Mouse (Mus musculus) naive thymus-derived CD4-positive, alpha-beta T cell, adult 2 months (primary cell): Measurements from ENCODE around the gene Chd4.

Source experiments
- DNase-seq: peaks from one replicate; pipeline ENCODE4 v3.0.0-alpha.2; 2011; ENCODE audit warnings: low read depth

Chd4 gene

DNA sequence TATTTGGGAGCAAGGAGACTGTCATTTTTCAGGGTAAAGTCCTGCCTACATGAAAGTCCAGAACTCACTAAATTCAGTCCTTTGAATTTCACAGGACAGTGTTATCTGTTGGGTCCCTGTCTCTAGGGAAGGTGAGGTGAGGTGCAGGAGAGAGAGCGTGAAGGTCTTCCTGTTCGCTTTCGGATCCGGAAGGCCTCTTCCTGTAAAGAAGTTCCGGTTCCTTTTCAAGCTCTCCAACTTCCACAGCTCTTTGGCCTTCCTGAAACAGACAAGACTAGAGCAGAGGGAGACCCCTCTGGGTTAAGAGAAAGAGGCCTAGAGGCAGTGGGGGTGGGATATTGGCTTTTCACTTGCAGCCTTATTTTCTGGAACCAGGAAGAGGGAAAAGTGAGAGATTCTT lies 3.4 kb upstream of the Chd4 start:
- peak; percentile 55 for DNase-seq

DNA sequence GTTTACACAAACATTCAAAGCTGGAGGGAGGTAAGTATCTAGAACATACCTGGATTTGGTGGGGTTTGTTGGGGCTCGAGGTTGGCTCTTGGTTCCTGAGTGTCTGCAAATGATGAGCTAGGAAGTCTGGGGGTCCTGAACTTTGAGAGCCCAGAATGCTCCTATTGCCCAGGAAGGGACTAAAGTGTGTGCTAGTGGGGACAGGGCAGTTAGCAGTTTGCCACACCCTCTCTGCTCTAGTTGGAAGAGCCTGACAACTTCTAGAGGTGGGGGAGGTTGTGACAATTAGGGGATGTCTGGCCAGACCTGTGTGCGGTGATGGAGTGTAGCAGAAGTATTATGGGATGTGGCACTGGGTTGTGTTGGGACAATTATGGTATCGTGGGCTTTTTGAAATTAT lies 938 bp upstream of the Chd4 start:
- DNase-seq, result peak; percentile 42

DNA sequence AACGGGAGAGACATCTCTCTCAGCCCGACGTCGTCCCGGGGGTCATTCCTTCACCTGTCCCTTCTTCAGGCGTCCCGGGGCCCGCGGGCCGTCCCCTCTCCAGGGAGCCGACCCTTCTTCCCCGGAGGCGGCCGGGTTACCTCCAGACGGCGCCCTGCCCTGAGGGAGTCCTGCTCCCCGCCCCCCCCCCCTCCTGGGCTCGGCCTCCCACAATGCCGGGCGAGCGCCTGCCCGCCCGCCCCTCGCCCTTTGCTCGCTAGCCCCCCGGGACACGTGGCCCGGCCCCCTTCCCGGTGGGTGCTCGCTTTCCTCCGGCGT lies 457 bp downstream of the Chd4 start:
- no peak for DNase-seq

DNA sequence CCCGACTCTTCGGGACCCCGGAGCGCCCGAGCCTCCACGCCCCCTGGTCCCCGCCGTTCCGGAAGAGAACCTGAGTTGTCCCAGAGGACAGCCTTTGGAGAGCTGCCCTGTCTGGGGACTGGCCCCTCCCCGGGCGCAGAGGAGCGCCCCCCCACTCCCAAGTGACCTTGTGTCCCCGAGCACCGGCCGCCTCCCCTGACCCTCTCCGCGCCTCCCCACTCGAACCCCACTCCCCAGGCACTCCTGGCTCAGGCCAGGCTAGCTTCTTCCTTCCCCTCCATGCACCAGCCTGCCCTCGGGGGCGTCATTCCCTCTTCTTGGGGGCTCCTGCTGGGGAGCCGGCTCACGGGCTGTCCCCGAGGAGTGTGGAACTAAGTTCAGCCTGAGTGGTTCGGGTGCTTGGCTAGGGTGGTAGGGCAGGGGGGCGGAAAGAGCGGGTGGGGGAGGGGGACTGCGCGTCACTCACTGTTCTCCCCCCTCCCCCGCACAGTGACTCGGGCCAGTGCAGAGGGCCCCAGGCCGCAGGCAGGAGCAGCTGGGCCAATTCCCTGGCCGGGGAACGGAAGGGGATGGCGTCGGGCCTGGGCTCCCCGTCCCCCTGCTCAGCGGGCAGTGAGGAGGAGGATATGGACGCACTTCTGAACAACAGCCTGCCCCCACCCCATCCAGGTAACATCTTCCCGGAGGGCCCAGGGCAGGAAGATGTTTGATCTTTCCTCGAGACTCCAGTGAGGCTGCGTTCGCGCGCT lies 990 bp downstream of the Chd4 start:
- peak; percentile 62 for DNase-seq

DNA sequence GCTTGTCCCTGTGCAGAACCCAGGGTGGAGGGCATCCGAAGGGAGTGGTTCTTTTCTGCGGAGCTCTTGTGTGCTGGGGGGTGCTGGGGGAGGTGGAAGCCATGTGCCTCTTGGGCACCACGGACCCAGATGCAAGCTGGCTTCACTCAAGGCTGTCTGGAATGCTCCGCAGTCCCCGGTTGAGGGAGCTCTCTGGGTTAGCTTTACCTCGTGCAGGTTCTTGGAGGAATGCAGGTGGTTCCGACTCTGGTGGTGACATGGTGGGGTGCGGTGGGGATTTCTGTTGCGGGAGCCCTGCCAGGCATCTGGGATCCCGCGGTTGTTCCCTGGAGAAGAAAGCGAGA lies 1.5 kb downstream of the Chd4 start:
- no peak for DNase-seq

DNA sequence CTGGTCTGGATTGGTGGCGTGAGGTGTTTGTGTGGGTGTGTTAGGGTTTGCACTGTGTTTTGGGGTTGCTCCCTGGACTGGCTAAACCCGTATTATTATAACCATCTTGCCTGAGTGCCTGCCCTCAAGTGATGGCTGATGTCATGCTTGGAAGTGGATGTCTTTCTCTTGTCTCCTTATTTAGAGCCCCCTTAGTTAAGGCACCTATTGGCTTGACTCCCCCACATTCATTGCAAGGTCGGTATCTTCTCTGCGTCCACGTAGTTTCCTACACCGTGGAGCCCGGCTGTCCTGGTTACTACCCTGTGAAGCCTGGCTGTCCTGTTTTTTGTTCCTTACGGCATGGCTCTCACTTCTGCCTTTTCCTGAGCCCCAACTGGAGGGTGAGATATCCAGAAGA lies 2.2 kb downstream of the Chd4 start:
- no peak for DNase-seq

DNA sequence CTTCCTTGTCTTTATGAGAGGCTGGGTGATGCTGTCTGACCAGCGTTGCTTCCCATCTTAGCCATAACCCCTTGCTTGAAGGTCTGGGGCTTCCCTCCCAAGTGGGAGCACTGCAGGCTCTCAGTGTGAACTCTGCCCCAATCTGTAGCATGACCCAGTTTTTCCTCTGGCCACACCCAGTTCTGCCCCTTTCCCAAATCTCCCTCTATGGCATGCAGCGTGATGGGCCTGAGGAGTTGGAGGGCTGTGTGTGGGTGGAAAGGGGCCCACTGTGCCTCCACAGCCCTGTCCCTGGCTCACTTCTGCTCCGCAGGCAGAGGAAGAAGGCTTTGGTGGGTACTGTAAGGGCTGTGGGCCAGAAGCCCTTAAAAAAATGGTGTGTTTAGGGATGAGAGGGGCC lies 2.7 kb downstream of the Chd4 start:
- DNase-seq, result no peak

DNA sequence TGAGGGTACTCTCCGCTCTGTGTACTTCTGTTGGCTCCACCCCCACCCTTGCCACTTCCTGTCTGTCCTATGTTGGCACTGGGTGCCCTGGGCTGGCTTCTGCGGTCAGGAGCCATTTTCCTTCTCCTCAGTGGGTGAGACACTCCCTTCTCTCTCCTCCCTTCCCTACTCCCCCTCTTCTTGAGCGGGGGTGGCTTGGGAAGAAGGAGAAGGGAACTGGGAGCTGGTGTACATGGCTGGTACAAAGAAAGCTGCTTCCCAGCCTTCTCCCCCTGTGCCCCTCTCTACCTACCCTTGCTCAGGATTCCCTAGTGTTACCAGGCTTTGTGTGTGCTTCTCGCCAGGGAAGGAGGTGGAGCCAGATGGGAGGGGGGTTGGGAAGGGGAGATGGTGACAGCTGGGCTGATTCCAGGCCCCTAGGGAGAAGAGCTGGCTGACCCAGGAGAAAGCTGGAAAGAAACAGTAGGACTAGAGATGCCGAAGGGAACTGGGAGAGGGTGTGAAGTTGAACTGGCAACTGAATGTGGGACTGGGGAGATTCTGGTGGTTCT lies 3.7 kb downstream of the Chd4 start:
- peak; percentile 79 for DNase-seq

DNA sequence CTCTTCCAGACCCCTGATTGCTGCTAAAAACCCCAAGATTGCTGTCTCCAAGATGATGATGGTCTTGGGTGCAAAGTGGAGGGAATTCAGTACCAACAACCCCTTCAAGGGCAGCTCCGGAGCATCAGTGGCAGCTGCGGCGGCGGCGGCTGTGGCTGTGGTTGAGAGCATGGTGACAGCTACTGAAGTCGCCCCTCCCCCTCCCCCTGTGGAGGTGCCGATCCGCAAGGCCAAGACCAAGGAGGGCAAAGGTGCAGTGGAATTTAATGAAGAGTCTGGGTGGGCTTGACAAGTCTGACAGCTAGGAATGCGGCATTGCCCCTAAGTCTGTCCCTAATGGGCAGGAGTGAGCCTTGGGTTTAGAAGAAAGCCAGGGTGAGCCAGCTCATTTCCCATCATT lies 5.7 kb downstream of the Chd4 start:
- DNase-seq, result no peak

DNA sequence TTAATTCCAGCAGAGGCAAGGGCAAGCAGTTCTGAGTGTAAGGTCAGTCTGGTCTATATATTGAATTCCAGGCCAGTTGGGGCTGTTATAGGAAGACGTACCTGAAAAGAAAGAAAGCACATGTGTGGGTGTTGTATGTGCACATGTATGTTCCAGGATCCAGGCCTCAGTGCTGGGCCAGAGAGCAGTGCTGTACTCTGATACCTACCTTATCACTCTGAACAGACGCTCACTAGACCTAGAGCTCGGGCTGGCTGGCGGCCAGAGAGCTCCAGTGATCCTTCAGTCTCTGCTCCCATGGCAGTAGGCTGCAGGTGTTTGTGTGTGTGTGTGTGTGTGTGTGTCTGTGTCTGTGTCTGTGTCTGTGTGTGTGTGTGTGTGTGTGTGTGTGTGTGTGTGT lies 8.4 kb downstream of the Chd4 start:
- DNase-seq, result no peak

DNA sequence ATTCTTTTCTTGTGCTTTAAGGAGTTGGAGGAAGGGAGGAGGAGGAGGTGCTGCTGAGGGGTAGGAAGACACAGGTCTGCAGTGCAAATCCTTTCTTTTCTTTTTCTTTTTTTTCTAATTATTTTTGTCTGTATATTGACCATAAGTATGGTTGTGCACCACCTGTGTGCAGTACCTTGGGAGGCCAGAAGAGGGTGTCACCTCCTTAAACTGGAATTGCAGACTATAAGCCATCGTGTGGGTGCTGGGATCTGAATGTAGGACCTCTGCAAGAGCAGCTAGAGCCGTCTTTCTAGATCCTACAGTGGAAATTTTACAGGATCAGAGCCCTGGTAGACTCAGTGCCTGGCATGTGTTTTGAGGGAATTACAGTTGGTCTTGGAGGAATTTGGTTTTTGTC lies 11.9 kb downstream of the Chd4 start:
- DNase-seq, result no peak

DNA sequence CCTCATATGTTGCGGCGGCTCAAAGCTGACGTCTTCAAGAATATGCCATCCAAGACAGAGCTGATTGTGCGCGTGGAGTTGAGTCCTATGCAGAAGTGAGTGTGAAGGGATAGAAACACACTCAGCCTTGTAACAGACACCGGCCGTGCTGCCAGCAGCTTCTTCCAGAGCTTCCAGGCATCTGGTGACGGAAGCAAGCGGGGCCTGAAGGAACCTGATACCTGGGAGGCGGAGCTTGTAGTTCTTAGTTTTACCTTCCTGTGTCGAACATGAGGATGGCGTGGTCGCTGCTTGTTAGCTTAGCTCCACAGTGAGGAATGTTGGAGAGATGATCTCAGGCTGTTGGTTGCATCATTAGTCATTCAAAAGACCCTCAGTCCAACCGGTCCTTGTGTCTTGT lies 13.6 kb downstream of the Chd4 start:
- DNase-seq, result no peak

DNA sequence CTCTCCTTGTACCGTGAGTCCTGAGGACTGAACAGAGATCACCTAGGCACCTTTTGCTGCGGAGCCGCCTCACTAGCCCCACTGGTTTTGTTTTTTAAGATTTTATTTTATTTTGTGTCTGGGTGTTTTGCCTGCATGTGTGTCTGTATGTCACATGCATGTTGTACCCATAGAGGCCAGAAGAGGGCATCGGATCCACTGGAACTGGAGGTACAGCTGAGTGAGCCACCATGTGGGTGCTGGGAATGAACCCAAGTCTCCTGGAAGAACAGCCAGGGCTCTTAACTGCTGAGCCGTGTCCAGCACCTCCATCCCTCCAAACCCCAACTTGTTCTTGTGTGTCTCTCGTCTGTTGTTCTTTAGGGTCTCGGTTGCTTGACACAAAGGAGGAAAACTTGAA lies 15.1 kb downstream of the Chd4 start:
- DNase-seq, result peak; percentile 58

DNA sequence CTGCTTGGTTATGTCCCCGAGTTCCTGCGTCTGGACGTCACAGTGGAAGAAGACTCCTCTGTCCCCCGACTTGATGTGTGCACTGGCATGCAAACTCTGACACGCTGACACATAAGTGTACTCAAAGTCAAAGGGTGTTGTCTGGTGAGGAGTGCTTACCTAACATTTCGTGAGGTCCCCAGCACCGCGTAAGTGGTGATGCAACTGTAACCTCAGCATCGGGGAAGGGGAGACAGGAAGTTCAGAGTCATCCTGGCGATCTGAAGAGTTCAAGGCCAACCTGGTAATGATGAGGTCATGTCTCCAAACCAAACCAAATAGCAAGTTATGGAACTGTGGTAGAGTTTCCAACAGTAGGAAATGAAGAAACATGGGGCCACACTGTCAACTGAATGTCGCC lies 16.8 kb downstream of the Chd4 start:
- DNase-seq, result no peak

DNA sequence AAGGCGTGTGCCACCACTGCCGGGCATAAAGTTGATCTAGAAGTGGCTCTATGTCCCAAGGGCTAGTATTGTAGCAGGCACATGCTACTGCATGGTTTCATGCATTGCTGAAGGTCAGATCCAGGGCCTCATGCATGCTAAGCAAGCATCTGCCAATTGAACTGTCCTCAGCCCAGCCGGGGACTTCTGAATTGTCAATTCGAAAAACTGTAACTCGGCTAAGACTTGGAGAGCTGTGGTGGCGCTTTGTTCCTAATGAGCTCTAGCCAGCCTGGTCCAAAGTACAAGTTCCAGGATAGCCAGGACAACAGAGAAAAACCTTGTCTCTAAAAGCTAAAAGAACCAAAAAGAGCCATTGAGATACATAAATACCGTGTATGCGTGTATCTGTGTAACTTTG lies 23.6 kb downstream of the Chd4 start:
- DNase-seq, result no peak

DNA sequence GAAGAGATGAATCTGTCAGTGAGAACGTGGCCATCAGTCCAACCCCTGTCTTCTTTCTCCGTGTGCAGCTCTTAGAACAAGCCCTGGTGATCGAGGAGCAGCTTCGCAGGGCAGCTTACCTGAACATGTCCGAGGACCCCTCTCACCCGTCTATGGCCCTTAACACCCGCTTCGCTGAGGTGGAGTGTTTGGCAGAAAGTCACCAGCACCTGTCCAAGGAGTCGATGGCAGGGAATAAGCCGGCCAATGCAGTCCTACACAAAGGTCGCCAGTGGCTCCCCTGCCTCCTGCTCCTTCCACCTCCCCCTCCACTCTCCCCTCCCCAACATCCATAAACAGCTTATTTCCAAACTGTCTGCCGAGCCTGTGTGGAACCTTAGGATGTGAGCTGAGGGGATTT lies 32.9 kb downstream of the Chd4 start:
- no peak for DNase-seq

DNA sequence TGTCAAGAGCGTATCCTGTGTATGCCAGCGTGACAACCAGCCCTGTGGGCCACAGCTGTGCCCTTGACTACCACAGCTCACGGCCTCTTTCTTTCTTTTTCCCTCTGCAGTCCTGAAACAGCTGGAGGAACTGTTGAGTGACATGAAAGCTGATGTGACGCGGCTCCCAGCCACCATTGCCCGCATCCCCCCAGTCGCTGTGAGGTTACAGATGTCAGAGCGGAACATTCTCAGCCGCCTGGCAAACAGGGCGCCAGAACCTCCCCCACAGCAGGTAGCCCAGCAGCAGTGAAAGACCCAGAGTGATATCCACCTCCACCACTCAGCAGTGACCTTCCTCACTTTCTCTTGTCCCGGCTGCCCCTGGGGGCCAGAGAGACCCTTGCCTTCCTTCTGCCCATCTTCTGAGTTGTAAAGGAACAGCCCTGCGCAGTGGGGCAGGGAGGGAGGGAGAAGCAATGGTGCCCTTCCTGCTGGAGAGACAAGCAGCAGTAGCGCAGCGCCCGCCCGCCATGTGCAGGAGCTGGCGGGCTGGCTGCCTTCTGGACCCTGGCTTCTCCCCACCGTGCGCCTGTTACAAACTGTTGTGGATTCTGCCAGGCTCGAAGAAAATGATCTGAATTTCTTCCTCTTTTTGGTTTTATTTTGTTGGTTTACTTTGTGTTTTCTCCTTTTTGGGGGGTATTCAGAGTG lies 34.1 kb downstream of the Chd4 start:
- DNase-seq, result no peak

DNA sequence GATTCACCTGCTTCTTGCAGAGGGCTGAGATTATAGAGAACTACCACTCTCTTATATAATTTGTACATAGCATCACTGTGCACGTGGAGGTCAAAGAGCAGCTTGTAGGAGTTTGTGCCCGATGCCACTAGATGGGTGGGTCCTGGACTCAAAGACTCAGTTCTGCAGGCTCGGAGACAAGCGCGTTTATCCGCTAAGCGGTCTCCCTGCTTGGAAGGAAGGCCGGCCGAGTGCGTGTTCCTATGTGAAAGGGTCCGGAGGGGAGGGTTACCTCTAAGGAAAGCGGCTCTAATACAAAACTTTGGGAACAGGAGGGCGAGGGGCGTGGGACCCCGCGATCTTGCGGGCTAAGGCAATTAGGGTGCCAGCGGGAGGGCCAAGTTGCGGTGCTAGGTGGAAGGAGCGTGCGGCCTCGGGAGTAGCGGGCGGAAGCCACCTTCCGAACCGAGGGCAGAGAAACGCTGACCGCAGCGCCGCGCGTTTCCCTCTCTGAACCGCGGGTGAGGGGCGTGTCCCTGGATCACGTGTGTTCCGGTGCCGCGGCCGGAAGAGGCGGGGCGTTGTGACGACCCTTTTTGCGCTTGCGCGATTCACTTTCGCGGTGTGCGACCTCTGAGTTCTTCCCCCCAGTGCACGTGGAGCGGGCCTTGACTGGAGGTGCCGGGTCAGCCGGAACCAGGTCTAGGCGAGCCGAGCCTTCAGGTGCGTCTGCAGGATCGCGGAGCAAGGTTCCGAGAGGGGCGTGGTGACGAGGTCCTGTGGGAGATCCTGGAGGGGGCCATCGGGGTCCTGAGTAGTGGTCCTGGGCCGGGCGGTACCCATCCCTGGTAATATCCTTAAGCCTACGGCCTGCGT lies 35.7 kb downstream of the Chd4 start, which contains the start of gene Nop2:
Gene Nop2, plus strand, starts transcription at position 608 of the 855 bp plus-strand sequence.
- DNase-seq, result peak; percentile 97

DNA sequence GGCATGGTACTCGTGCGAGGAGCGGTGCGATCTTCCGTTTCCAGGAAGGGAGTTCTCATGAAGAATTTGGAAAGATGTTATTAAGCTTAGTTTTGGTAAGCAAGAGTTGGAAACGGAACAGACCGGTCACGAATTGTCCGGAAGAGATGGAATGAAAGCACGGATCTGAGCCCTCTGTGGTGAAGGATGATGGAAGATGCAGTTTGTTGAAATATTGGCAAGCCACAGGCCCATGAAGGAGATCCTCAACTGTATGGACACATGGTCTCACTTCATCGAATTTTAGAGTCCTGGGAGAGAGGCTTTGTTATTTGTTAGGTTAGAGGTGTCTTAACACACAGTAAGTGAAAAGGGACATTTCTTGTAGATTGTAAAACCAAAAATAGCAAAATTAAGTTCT lies 36.7 kb downstream of the Chd4 start:
- DNase-seq, result no peak

DNA sequence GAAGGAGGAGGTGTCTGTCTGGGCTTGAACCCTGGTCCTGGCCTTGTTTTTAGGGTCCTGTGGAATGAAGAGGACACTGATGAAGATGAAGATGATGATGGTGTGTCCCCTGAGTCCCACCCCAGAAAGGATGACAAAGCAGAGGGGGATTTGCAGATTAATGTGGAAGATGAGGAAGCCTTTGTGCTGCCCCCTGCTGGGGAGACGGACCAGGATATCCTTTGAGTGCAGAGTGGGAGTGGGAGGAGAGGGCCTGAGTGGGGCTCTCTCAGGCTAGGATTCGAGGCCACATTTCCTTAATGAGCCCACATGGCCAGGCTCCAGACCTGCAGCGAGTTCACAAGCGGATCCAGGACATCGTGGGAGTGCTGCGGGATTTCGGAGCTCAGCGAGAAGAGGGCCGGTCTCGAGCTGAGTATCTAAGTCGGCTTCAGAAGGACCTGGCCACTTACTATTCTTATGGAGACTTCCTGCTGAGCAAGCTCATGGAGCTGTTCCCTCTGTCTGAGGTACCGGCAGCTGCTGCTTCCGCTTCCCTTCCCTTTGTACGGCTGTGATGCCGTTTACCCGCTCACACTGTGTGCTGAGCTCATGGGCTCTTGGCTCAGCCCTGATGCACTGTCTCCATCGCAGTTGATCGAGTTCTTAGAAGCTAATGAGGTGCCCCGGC lies 41.4 kb downstream of the Chd4 start:
- DNase-seq, result peak; percentile 71

DNA sequence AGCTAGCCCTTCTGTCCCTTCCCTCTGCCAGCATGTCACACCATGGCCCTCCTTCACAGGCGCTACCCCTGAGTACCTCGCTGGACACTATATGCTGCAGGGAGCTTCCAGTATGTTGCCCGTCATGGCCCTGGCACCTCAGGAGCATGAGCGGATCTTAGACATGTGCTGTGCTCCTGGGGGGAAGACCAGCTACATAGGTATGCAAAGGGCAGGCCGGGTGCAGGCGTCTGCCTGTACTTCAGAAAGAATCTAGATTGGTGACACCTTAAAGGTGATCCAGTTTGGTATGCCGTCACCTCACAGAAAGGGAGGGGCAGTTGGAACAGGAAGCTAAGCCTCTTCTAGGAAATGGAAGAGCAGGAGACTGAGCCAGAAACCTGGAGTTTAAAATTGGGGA lies 44.0 kb downstream of the Chd4 start:
- no peak for DNase-seq

DNA sequence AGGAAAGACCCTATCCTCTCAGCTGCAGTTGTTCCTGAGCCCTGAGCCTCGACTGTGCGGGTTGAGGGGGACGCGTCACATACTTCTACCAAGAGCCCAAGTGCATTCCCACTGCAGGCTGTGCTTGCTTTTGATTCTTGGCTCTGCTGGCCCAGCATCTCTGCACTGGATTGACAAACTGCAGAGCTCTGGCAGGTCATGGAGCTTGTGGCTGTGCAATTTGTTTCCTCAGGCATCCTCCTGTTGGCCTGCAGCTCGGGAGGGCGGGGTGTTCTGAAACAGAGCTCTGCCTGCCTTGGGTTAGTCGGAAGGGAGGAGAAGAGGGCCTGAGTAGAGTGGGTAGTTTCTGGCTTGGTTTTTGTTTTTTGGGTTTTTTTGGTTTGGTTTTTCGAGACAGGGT lies 46.7 kb downstream of the Chd4 start:
- DNase-seq, result no peak
